Mouse (Mus musculus) brain, adult 2 months (tissue): ENCODE measurements around the gene Gm29582.
"Not testable (repeated sequence)": the region's sequence is repeated elsewhere in the genome, so short reads cannot be mapped to it uniquely, and the experiment has no call there.

ENCODE experiments used
- DNase-seq: peaks from one replicate; pipeline ENCODE4 v3.0.0; 2011; ENCODE audit warnings: low read depth, low spot score

Gm29582 gene

DNA sequence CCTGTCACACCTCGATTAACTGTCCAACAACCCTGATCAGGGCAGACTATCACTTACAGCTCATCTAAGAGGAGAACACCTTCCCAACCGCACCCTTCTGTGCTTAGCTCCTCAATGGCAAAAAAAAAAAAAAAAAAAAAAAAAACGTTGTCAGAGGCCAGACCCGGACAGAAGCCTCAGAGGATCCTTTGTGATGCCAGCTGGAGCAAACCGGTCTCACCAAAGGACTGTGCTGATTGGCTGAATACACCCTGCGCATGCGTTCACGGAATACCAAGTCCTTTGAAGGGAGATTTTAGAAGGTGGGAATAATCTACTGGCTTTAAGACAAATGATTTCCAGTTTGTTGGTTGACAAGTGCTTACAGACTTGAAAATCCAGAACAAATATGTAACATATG is at the start of gene Gm29582:
Gene Gm29582, minus strand, starts transcription at position 101 of the 400 bp plus-strand sequence.
- DNase-seq = not testable (repeated sequence)
